Mouse (Mus musculus) embryo, embryonic 11 days (tissue): Measurements from ENCODE around the gene Armh3.
"Not testable (repeated sequence)": the region's sequence is repeated elsewhere in the genome, so short reads cannot be mapped to it uniquely, and the experiment has no call there.

Source experiments
- DNase-seq: peaks from one replicate; pipeline ENCODE4 v3.0.0-alpha.2; 2015

The Armh3 gene

GRCm38 (mm10) chr19:46032731-46033510, 34.6 kb upstream of the Armh3 start:
- DNase-seq = no peak

- no peak for DNase-seq
Measured at GRCm38 (mm10) chr19:46031689-46032432, 33.6 kb upstream of the Armh3 start.

- no peak for DNase-seq
Measured at GRCm38 (mm10) chr19:46030196-46030983, 32.1 kb upstream of the Armh3 start.

- no peak for DNase-seq
Measured at GRCm38 (mm10) chr19:46029652-46030051, 31.4 kb upstream of the Armh3 start.

- no peak for DNase-seq
Measured at GRCm38 (mm10) chr19:46028747-46029320, 30.5 kb upstream of the Armh3 start.

GRCm38 (mm10) chr19:46026567-46026966, 28.3 kb upstream of the Armh3 start:
- DNase-seq = no peak

GRCm38 (mm10) chr19:46024959-46025358, 26.7 kb upstream of the Armh3 start:
- DNase-seq = no peak

- no peak for DNase-seq
Measured at GRCm38 (mm10) chr19:46016023-46016422, 17.7 kb upstream of the Armh3 start.

- peak; percentile 91 for DNase-seq
Measured at GRCm38 (mm10) chr19:46014572-46015178, 16.4 kb upstream of the Armh3 start.

GRCm38 (mm10) chr19:46005680-46006079, 7.4 kb upstream of the Armh3 start:
- no peak for DNase-seq

- DNase-seq = no peak
Measured at GRCm38 (mm10) chr19:46004814-46005466, 6.7 kb upstream of the Armh3 start.

- DNase-seq = peak; percentile 86
Measured at GRCm38 (mm10) chr19:46003371-46004226, 5.3 kb upstream of the Armh3 start, which contains the start of gene Hps6. Gene Hps6 (plus strand): TSS chr19:46003508.

GRCm38 (mm10) chr19:46002279-46002678, 4.0 kb upstream of the Armh3 start:
- no peak for DNase-seq

- no peak for DNase-seq
Measured at GRCm38 (mm10) chr19:45999378-45999777, 1.1 kb upstream of the Armh3 start.

- DNase-seq = no peak
Measured at GRCm38 (mm10) chr19:45998694-45999217, 468 bp upstream of the Armh3 start.

GRCm38 (mm10) chr19:45997365-45997764, 923 bp downstream of the Armh3 start:
- peak; percentile 18 for DNase-seq

GRCm38 (mm10) chr19:45993981-45994737, 4.1 kb downstream of the Armh3 start:
- no peak for DNase-seq

- DNase-seq = not testable (repeated sequence)
Measured at GRCm38 (mm10) chr19:45993441-45993840, 4.8 kb downstream of the Armh3 start.

- no peak for DNase-seq
Measured at GRCm38 (mm10) chr19:45991171-45991570, 7.1 kb downstream of the Armh3 start.

- no peak for DNase-seq
Measured at GRCm38 (mm10) chr19:45988238-45988637, 10.1 kb downstream of the Armh3 start.
